Mouse (Mus musculus) hindbrain, postnatal 0 days (tissue): ENCODE data around the gene Gm17631. TPM values are rescaled to one million over a fixed set of nuclear protein-coding genes. Genes with fewer than 3 reads are reported as not detected.
"Not testable (repeated sequence)": the region's sequence is repeated elsewhere in the genome, so short reads cannot be mapped to it uniquely, and the experiment has no call there.

ENCODE experiments used
- ATAC-seq: fragments of 200-750 bp; cut with Nextera tagmentation; 2 replicates; pipeline ENCODE4 v1.8.0; 2017; ENCODE audit warnings: mild to moderate bottlenecking, moderate TSS enrichment, moderate library complexity
- DNase-seq: peaks from one replicate; pipeline ENCODE4 v3.0.0-alpha.2; 2015; ENCODE audit warnings: low spot score
- H3K27ac ChIP-seq: fragments of 300-500 bp; sonication (generic); 2 replicates; pipeline ENCODE4 v1.5.1; 2014; ENCODE audit warnings: mild to moderate bottlenecking
- H3K27me3 ChIP-seq: fragments of 300-500 bp; sonication (generic); 2 replicates; pipeline ENCODE4 v1.6.1; 2014; ENCODE audit warnings: low read length, mixed read lengths; ENCODE audit not compliant: insufficient read depth
- H3K36me3 ChIP-seq: fragments of 300-500 bp; sonication (generic); 2 replicates; pipeline ENCODE4 v1.6.1; 2014; ENCODE audit warnings: low read length, mixed read lengths; ENCODE audit not compliant: insufficient read depth
- H3K4me1 ChIP-seq: fragments of 300-500 bp; sonication (generic); 2 replicates; pipeline ENCODE4 v1.6.1; 2014; ENCODE audit warnings: antibody characterized with exemption, low read length, mixed read lengths; ENCODE audit not compliant: insufficient read depth
- H3K4me2 ChIP-seq: fragments of 300-500 bp; sonication (generic); 2 replicates; pipeline ENCODE4 v1.6.1; 2014; ENCODE audit warnings: low read depth, mild to moderate bottlenecking, low read length, moderate library complexity, mixed read lengths
- H3K4me3 ChIP-seq: fragments of 300-500 bp; sonication (generic); 2 replicates; pipeline ENCODE4 v1.5.1; 2014; ENCODE audit warnings: low read length
- H3K9ac ChIP-seq: fragments of 300-500 bp; sonication (generic); replicated peaks from 2 replicates; pipeline ENCODE4 v1.6.1; 2014; ENCODE audit warnings: mild to moderate bottlenecking, low read length, moderate library complexity, mixed read lengths
- H3K9me3 ChIP-seq: fragments of 300-500 bp; sonication (generic); 2 replicates; pipeline ENCODE4 v1.6.1; 2016; ENCODE audit warnings: low read length, mixed read lengths
- CTCF ChIP-seq: IDR thresholded peaks from 2 replicates; pipeline ENCODE4 v1.5.1; 2016; ENCODE audit warnings: antibody characterized with exemption, control low read depth, low read depth
- WGBS: fragments of 180-500 bp; shearing (Covaris S2); extraction: QIAGEN DNeasy Blood & Tissue Kit; methylation state at CpG from one replicate; pipeline ENCODE4 v1.1.7; 2014; 5-methylcytosine and 5-hydroxymethylcytosine counted together
- polyA plus RNA-seq: library from polyadenylated mRNA; unstranded; fragments of >200 nt; fragmentation: Nextera tagmentation; extraction: Ambion mirVana; gene quantifications from 2 replicates; pipeline ENCODE4 v1.2.1, GENCODE M21; 2015
- total RNA-seq: library from RNA; depleted of rRNA; stranded (reverse); fragments of >200 nt; gene quantifications from 2 replicates; pipeline ENCODE4 v1.2.3, GENCODE M21; 2014; rRNA removed

Gm17631 gene
- not detected in 2 replicates for total RNA-seq
- polyA plus RNA-seq: not detected in 2 replicates

DNA sequence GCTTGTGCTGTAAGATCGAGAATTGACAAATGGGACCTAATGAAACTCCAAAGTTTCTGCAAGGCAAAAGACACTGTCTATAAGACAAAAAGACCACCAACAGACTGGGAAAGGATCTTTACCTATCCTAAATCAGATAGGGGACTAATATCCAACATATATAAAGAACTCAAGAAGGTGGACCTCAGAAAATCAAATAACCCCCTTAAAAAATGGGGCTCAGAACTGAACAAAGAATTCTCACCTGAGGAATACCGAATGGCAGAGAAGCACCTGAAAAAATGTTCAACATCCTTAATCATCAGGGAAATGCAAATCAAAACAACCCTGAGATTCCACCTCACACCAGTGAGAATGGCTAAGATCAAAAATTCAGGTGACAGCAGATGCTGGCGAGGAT, at the start of gene Gm17631:
TSS of gene Gm17631 (plus strand) at position 301 of the 400 bp plus-strand sequence.
- H3K27ac ChIP-seq, DNase-seq, H3K4me3 ChIP-seq, H3K36me3 ChIP-seq, H3K9me3 ChIP-seq, H3K4me2 ChIP-seq, H3K27me3 ChIP-seq, ATAC-seq, H3K4me1 ChIP-seq, H3K9ac ChIP-seq: not testable (repeated sequence)
- WGBS: no CpG with 5 or more reads among the region's 3 CpGs

GRCm38 (mm10) chr6:129817731-129818130, 44.7 kb upstream of the Gm17631 start:
- WGBS: 63% methylated on average over 3 of the region's 3 CpGs
- no peak for DNase-seq

GRCm38 (mm10) chr6:129824004-129824403, 38.4 kb upstream of the Gm17631 start:
- no peak overlapping the region for H3K27ac ChIP-seq
- no peak for DNase-seq
- no peak for TF ChIP-seq CTCF
- H3K4me2 ChIP-seq: no peak overlapping the region
- 89% methylated on average over 1 of the region's 1 CpGs for WGBS
- H3K9ac ChIP-seq: no peak overlapping the region
- no peaks in the 10 kb centered on the region for H3K36me3 ChIP-seq
- no peaks in the 10 kb centered on the region for H3K27me3 ChIP-seq
- no peak for ATAC-seq
- no peak overlapping the region for H3K4me3 ChIP-seq
- H3K4me1 ChIP-seq: no peaks in the 10 kb centered on the region
- H3K9me3 ChIP-seq: peaks cover 16% of the 10 kb centered on the region; the same call in 1 of the 2 replicates

More at GRCm38 (mm10) chr6:129817731-129818130, 44.7 kb upstream of the Gm17631 start:
- no peak for ATAC-seq
- H3K9ac ChIP-seq: no peak overlapping the region
- H3K4me3 ChIP-seq: no peak overlapping the region
- TF ChIP-seq CTCF: no peak
- H3K4me2 ChIP-seq: no peak overlapping the region
- H3K27ac ChIP-seq: no peak overlapping the region
- H3K36me3 ChIP-seq: no peaks in the 10 kb centered on the region
- peaks cover 17% of the 10 kb centered on the region; the same call in 1 of the 2 replicates for H3K9me3 ChIP-seq
- H3K27me3 ChIP-seq: no peaks in the 10 kb centered on the region
- no peaks in the 10 kb centered on the region for H3K4me1 ChIP-seq

- Histone ChIP-seq H3K27me3 (no peaks in the 10 kb centered on the region), H3K36me3 (no peaks in the 10 kb centered on the region), H3K9ac (no peak overlapping the region), H3K4me1 (no peaks in the 10 kb centered on the region), H3K27ac (no peak overlapping the region), H3K4me3 (no peak overlapping the region), H3K9me3 (peaks cover 13% of the 10 kb centered on the region; the same call in 1 of the 2 replicates), H3K4me2 (no peak overlapping the region)
- TF ChIP-seq CTCF: no peak
- ATAC-seq: no peak
- WGBS: 79% methylated on average over 1 of the region's 1 CpGs
- no peak for DNase-seq
Observed at GRCm38 (mm10) chr6:129825559-129825958, 36.9 kb upstream of the Gm17631 start.

GRCm38 (mm10) chr6:129876549-129876948, 14.1 kb downstream of the Gm17631 start, which contains the start of gene Klra17:
Klra17 (minus strand) TSS chr6:129876672.
- no peaks in the 10 kb centered on the region for H3K36me3 ChIP-seq
- H3K4me2 ChIP-seq: no peak within 1 kb of the TSS
- no peak within 1 kb of the TSS for H3K9ac ChIP-seq
- H3K4me3 ChIP-seq: no peak within 1 kb of the TSS
- H3K27ac ChIP-seq: no peak within 1 kb of the TSS
- no peaks in the 10 kb centered on the region for H3K27me3 ChIP-seq
- H3K9me3 ChIP-seq: peaks cover 11% of the 10 kb centered on the region
- WGBS: 53% methylated on average over 1 of the region's 1 CpGs
- no peak for TF ChIP-seq CTCF
- no peaks in the 10 kb centered on the region for H3K4me1 ChIP-seq
- DNase-seq (no peak), ATAC-seq (no peak)

DNA sequence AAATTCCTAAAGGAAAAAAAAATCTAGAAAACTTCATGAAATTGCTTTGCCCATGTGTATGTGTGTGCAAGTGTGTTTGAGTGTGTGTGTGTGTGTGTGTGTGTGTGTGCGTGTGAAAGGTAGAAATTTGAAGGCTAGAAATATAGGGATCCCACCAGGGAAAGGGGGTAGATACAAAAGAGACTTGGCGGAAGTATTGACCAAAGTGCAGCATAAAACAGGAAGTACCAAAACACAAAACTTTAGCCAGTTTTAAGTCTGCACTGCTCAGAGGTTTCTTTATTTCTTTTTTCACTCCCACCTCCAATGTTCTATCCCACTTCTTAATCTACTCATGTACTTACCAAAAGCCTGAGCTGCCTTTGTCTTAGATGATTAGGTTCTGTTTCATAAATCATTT, 20.1 kb downstream of the Gm17631 start:
- no peak for TF ChIP-seq CTCF
- no peaks in the 10 kb centered on the region for H3K4me1 ChIP-seq
- no peak overlapping the region for H3K4me2 ChIP-seq
- peaks cover 13% of the 10 kb centered on the region for H3K9me3 ChIP-seq
- ATAC-seq: no peak
- DNase-seq: no peak
- H3K27me3 ChIP-seq: no peaks in the 10 kb centered on the region
- H3K36me3 ChIP-seq: no peaks in the 10 kb centered on the region
- no peak overlapping the region for H3K27ac ChIP-seq
- no peak overlapping the region for H3K4me3 ChIP-seq
- H3K9ac ChIP-seq: no peak overlapping the region
- 84% methylated on average over 2 of the region's 2 CpGs for WGBS

Other genes with a start within 250 kb of the Gm17631 start
- not detected in 2 replicates for gene Klrk1, start 238.8 kb upstream of the Gm17631 start, total RNA-seq
- 0.05 and 0.13 TPM in 2 replicates for gene Klrk1, start 238.8 kb upstream of the Gm17631 start, polyA plus RNA-seq
- not detected in 2 replicates for gene Klrc3, start 219.3 kb upstream of the Gm17631 start, total RNA-seq
- gene Klrc3, start 219.3 kb upstream of the Gm17631 start, polyA plus RNA-seq: not detected in 2 replicates
- not detected in 2 replicates for gene Klrc2, start 202.0 kb upstream of the Gm17631 start, total RNA-seq
- gene Klrc2, start 202.0 kb upstream of the Gm17631 start, polyA plus RNA-seq: not detected in 2 replicates
- not detected in 2 replicates for gene Klrc1, start 183.7 kb upstream of the Gm17631 start, total RNA-seq
- gene Klrc1, start 183.7 kb upstream of the Gm17631 start, polyA plus RNA-seq: not detected in 2 replicates
- 1.1 TPM in 1 of 2 replicates, not detected in the other for gene Klri1, start 145.5 kb upstream of the Gm17631 start, total RNA-seq
- 0.35 and 0.44 TPM in 2 replicates for gene Klri1, start 145.5 kb upstream of the Gm17631 start, polyA plus RNA-seq
- gene Klri2, start 122.2 kb upstream of the Gm17631 start, total RNA-seq: not detected in 2 replicates
- not detected in 2 replicates for gene Klri2, start 122.2 kb upstream of the Gm17631 start, polyA plus RNA-seq
- not detected in 2 replicates for gene Gm156, start 78.4 kb upstream of the Gm17631 start, total RNA-seq
- not detected in 2 replicates for gene Gm156, start 78.4 kb upstream of the Gm17631 start, polyA plus RNA-seq
- gene Klra17, start 14.0 kb downstream of the Gm17631 start, total RNA-seq: not detected in 2 replicates
- gene Klra17, start 14.0 kb downstream of the Gm17631 start, polyA plus RNA-seq: not detected in 2 replicates
- gene Klra5, start 55.0 kb downstream of the Gm17631 start, total RNA-seq: not detected in 2 replicates
- not detected in 2 replicates for gene Klra5, start 55.0 kb downstream of the Gm17631 start, polyA plus RNA-seq
- gene Klra6, start 164.3 kb downstream of the Gm17631 start, total RNA-seq: not detected in 2 replicates
- not detected in 2 replicates for gene Klra6, start 164.3 kb downstream of the Gm17631 start, polyA plus RNA-seq
- gene Klra4, start 204.6 kb downstream of the Gm17631 start, total RNA-seq: not detected in 2 replicates
- gene Klra4, start 204.6 kb downstream of the Gm17631 start, polyA plus RNA-seq: not detected in 2 replicates